Mouse (Mus musculus): ENCODE results near the gene Mybpc2. TPM values are rescaled to one million over a fixed set of nuclear protein-coding genes. Genes with fewer than 3 reads are reported as not detected.

Mybpc2 gene
- total and polyA plus RNA-seq, 3 experiments = 2.0 to 8.3 (median 5.0) TPM

- Histone ChIP-seq H3K9ac (ENCODE audit: insufficient read depth, low read depth) (no peak overlapping the region), H3K27ac (ENCODE audit: insufficient read depth, low read depth) (no peak overlapping the region), H3K4me2 (ENCODE audit: insufficient read depth, low read depth, poor library complexity, severe bottlenecking) (no peak overlapping the region), H3K9me3 (replicated peaks; ENCODE audit: low read length) (no peaks in the 10 kb centered on the region), H3K79me2 (replicated peaks; ENCODE audit: control insufficient read depth, extremely low read depth, insufficient read depth, poor library complexity, severe bottlenecking) (no peaks in the 10 kb centered on the region), H3K36me3 (replicated peaks in 1 of 2; ENCODE audit: control insufficient read depth in 1 of 2, insufficient read depth in 1 of 2, low read length in 1 of 2) (peaks cover 17 to 64% of the 10 kb centered on the region in 2 experiments), H3K4me3 (replicated peaks in 1 of 3; ENCODE audit: low read depth in 2 of 3, low read length in 2 of 3, poor library complexity in 1 of 3) (no peak overlapping the region), H3K4me1 (ENCODE audit: control insufficient read depth in 1 of 2, insufficient read depth in 2 of 2) (peaks cover under 1 to 26% of the 10 kb centered on the region in 2 experiments; a peak in 3 of 4 replicates), H3K27me3 (replicated peaks) (no peaks in the 10 kb centered on the region)
- dilution Hi-C loops (cut with MboI; ENCODE audit: extremely low pct_ligation_motif_present, extremely low pct_unique_long_range_greater_than_20kb, low sequenced_read_pairs) = no loop called here
- in situ Hi-C loops (cut with MboI; ENCODE audit: low pct_ligation_motif_present, low pct_unique_long_range_greater_than_20kb, low sequenced_read_pairs) = no loop called here
- TF ChIP-seq PAX5 (IDR thresholded peaks at IDR 0.05; ENCODE audit: low read length) (no peak), CTCF (conservative IDR thresholded peaks at IDR 0.05 in 1 of 2, IDR thresholded peaks at IDR 0.05 in 1 of 2; ENCODE audit: low read depth in 2 of 2, low read length in 2 of 2) (peak in 1 of 2 experiments; percentile 60; a peak in 2 of 4 replicates), RAD21 (IDR thresholded peaks at IDR 0.05; ENCODE audit: low read depth, low read length) (peak; percentile 58), SMC3 (IDR thresholded peaks at IDR 0.05; ENCODE audit: low read depth, low read length) (peak; percentile 36)
- peak; percentile 45 for DNase-seq (ENCODE audit: extremely low read depth)
Measured at GRCm38 (mm10) chr7:44519240-44519913, 5.1 kb downstream of the Mybpc2 start.

GRCm38 (mm10) chr7:44507491-44507890 is 17.0 kb downstream of the Mybpc2 start:
- Histone ChIP-seq H3K4me2 (ENCODE audit: insufficient read depth, low read depth, poor library complexity, severe bottlenecking) (no peak overlapping the region), H3K27ac (ENCODE audit: insufficient read depth, low read depth) (no peak overlapping the region), H3K27me3 (replicated peaks) (no peaks in the 10 kb centered on the region), H3K4me1 (ENCODE audit: control insufficient read depth in 1 of 2, insufficient read depth in 2 of 2) (no peaks in the 10 kb centered on the region), H3K79me2 (replicated peaks; ENCODE audit: control insufficient read depth, extremely low read depth, insufficient read depth, poor library complexity, severe bottlenecking) (no peaks in the 10 kb centered on the region), H3K4me3 (replicated peaks in 1 of 3; ENCODE audit: low read depth in 2 of 3, low read length in 2 of 3, poor library complexity in 1 of 3) (no peak overlapping the region), H3K36me3 (replicated peaks in 1 of 2; ENCODE audit: control insufficient read depth in 1 of 2, insufficient read depth in 1 of 2, low read length in 1 of 2) (peaks cover 65 to 94% of the 10 kb centered on the region in 2 experiments), H3K9ac (ENCODE audit: insufficient read depth, low read depth) (no peak overlapping the region), H3K9me3 (replicated peaks; ENCODE audit: low read length) (peaks cover 14% of the 10 kb centered on the region)
- no peak for DNase-seq (ENCODE audit: extremely low read depth)
- no peak for TF ChIP-seq POLR2A (IDR thresholded peaks at IDR 0.05; ENCODE audit: low read depth, low read length)
- TF ChIP-seq RAD21 (IDR thresholded peaks at IDR 0.05; ENCODE audit: low read depth, low read length) = no peak
- no peak for TF ChIP-seq TCF12 (IDR thresholded peaks at IDR 0.05; ENCODE audit: low read depth, low read length)
- no peak for TF ChIP-seq MAFK (IDR thresholded peaks at IDR 0.05; ENCODE audit: insufficient replicate concordance, low read length)
- no peak for TF ChIP-seq MXI1 (IDR thresholded peaks at IDR 0.05; ENCODE audit: low read depth, low read length)
- no peak for TF ChIP-seq JUN (IDR thresholded peaks at IDR 0.05; ENCODE audit: insufficient read depth, low read depth, low read length)
- no peak for TF ChIP-seq KAT2A (IDR thresholded peaks at IDR 0.05; ENCODE audit: insufficient replicate concordance, low read length)
- no peak for TF ChIP-seq ZNF384 (IDR thresholded peaks at IDR 0.05; ENCODE audit: low read depth, low read length)
- no peak for TF ChIP-seq SMC3 (IDR thresholded peaks at IDR 0.05; ENCODE audit: low read depth, low read length)
- no peak for TF ChIP-seq JUND (conservative IDR thresholded peaks at IDR 0.05; ENCODE audit: low read depth, low read length)
- TF ChIP-seq ZMIZ1 (IDR thresholded peaks at IDR 0.05; ENCODE audit: low read depth, low read length) = no peak
- no peak for TF ChIP-seq USF1 (IDR thresholded peaks at IDR 0.05; ENCODE audit: low read depth, low read length)
- no peak for TF ChIP-seq PAX5 (IDR thresholded peaks at IDR 0.05; ENCODE audit: low read length)
- no peak for TF ChIP-seq ETS1 (conservative IDR thresholded peaks at IDR 0.05; ENCODE audit: low read depth, low read length)
- no peak for TF ChIP-seq E2F4 (IDR thresholded peaks at IDR 0.05; ENCODE audit: insufficient replicate concordance, low read depth, low read length)
- no peak for TF ChIP-seq MEF2A (IDR thresholded peaks at IDR 0.05; ENCODE audit: borderline replicate concordance, low read depth, low read length)
- TF ChIP-seq MAZ (IDR thresholded peaks at IDR 0.05; ENCODE audit: low read depth, low read length) = no peak
- in situ Hi-C loops (cut with MboI; ENCODE audit: low pct_ligation_motif_present, low pct_unique_long_range_greater_than_20kb, low sequenced_read_pairs) = loop anchor here (5.0 kb wide), 2 partner anchors 45 to 140 kb away; partner anchors contain the start of gene Nr1h2
- dilution Hi-C loops (cut with MboI; ENCODE audit: extremely low pct_ligation_motif_present, extremely low pct_unique_long_range_greater_than_20kb, low sequenced_read_pairs) = no loop called here
